Mouse (Mus musculus) lung, postnatal 25 days (tissue): ENCODE measurements around the gene Shpk.

Experiments
- DNase-seq: peaks from one replicate; pipeline ENCODE4 v3.0.0; 2022; ENCODE audit warnings: low spot score

Shpk gene

GRCm38 (mm10) chr11:73201021-73201420, 1.8 kb downstream of the Shpk start:
- no peak for DNase-seq

DNA sequence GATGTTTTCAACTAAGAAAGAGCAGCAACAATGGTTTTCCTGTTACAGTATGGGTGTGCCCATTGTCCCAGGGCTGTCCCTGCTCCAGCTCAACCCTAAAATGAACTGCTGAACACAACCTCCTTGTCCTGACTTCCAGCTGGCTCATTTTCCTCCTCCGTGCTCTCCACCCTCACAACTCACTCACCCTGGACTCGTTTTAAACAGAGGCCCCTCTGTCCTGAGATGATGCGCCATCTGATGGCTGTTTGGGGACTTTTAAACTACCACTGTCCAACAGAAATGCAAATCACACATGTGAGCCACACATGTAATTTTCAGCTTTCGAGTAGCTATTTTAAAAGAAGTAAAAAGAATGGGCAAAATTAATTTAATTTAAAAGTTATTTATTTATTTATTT, 2.3 kb downstream of the Shpk start:
- DNase-seq = no peak

- DNase-seq = no peak
Measured at GRCm38 (mm10) chr11:73203895-73204294, 4.6 kb downstream of the Shpk start.

DNA sequence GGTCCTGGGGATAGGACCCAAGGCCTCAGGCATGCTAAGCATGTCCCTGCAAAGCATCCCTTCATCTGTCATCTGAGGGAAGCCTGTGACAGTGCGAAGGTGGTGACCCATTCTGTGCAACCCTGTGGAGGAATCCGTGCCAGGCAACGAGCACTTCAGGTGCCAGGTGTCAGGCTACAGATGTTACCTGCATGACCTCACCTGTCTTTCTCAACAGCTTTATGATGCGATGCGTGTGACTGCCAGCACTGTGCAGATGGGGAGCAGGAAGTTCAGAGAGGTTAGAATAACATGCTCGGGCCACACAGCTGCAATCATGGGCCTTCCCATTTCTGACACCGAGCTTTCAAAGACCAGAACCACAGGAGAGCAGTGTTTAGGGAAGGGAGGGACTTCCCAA, 5.9 kb downstream of the Shpk start:
- no peak for DNase-seq

GRCm38 (mm10) chr11:73207621-73208020, 8.4 kb downstream of the Shpk start:
- no peak for DNase-seq

GRCm38 (mm10) chr11:73213956-73214355, 14.7 kb downstream of the Shpk start:
- DNase-seq = no peak

DNA sequence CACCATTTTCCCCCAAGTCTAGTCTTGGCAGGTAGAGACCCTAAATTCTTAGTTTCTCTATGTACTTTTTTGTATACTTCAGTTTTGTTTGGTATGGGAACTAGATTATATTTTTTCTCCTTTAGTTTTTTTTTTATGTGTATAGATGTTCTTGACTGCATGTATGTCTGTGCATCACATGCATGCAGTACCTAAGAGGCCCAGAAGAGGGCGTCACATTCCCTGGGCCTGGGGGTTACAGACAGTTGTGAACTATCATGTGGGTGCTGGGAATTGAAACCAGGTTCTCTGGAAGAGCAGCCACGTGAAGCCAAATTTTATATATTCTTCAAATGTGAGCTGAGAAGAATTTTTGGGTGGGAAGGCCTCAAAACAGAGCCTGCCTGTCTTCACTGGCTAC, 20.4 kb downstream of the Shpk start:
- DNase-seq = no peak

DNA sequence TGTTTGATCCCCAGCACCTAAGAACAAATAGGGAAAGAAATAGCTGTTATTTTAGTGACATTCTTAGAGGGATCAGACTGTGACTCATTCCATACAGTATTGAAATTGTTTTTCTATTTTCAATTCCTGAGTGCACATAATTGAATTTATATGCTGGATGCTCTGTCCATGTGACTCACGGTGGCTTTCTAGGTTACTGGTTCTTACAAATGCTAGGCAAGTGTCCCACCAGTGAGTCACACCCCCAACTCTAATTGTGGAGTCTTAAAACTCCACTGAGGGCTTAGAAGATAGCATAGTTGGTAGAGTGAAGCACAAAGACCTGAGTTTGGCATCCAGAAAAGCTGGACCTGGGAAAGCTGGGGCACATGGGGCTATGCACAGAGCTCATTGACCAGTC, 21.4 kb downstream of the Shpk start:
- DNase-seq = no peak

DNA sequence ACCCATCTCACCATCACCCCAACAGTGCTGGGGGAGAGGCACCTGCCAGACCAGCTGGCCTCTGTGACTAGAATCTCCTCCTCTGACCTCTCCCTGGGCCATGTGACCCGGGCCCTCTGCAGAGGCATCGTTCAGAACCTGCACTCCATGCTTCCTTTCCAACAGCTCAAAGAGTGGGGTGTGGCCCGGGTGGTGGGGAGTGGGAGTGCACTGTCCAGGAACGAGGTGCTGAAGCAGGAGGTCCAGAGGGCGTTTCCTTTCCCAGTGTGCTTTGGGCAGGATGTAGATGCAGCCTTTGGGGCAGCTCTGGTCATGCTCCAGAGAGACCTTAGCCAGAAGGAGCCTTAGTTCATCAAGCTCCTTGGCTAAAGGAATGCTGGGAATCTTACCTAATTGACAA, 23.6 kb downstream of the Shpk start:
- no peak for DNase-seq

GRCm38 (mm10) chr11:73223966-73224365, 24.7 kb downstream of the Shpk start:
- DNase-seq = peak; percentile 39

GRCm38 (mm10) chr11:73225856-73226255, 26.6 kb downstream of the Shpk start:
- no peak for DNase-seq

- no peak for DNase-seq
Measured at GRCm38 (mm10) chr11:73228881-73229280, 29.6 kb downstream of the Shpk start.

DNA sequence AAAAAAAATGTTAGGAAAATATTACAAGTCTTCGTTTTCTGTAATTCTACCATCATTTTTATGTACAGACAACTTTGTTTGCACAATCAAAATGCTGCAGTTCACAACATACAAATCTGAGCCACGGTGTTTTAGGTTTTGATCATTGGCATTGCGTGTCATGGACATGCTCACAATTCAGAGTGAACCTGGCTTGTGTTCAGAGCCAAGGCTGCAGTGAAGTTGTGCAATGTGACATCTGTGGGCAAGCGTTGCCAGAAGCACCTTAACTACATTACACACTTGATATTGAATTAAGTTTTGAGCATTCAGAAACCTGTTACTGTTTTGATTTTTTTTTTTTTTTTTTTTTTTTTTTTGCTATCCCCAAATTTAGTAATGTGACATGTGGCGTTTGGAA, 30.8 kb downstream of the Shpk start:
- DNase-seq = no peak

DNA sequence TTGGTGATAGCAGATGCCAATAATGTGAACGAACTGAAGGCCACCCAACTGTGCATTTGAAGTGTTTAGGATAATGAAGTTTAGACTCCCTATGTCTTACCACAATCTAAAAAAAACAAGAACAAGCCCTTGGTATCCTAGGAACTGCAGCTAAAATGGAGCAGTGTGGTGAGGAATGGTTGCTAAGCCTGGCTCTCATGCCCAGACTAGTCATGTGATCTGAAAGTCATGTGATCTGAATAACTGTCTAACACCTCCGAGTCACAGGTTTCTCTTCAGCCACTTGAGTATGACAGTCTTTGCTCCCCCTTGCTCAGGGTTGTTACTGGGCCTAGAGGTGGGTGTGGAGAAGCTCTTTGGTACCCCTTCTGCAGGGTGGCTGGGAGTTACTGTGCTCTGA, 33.3 kb downstream of the Shpk start:
- no peak for DNase-seq

DNA sequence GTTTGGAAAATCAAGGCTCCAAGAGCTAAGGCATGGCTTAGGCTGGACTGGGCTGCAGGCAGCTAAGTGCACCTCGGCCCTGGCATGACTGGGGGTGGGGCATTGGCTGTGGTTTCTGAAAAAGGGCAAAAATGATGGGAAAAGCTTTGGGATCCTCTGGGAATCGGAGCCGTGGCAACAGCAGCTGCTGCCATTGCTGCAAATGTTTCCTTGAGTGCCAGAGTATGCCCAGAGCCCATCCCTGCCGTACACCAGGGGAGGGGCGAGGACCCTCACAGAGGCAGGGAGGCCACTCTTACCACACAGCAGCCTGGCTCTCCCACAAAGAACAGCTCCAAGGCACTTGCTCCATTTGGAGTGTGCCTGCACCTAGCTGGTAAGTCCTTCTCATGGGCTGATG, 34.7 kb downstream of the Shpk start, which contains the start of gene Trpv1:
Gene Trpv1, plus strand, starts transcription at position 301 of the 400 bp plus-strand sequence.
- no peak for DNase-seq

GRCm38 (mm10) chr11:73235990-73236701, 36.9 kb downstream of the Shpk start:
- DNase-seq = peak; percentile 6

- DNase-seq = no peak
Measured at GRCm38 (mm10) chr11:73236731-73237130, 37.5 kb downstream of the Shpk start.

- DNase-seq = no peak
Measured at GRCm38 (mm10) chr11:73242199-73242598, 42.9 kb downstream of the Shpk start.

DNA sequence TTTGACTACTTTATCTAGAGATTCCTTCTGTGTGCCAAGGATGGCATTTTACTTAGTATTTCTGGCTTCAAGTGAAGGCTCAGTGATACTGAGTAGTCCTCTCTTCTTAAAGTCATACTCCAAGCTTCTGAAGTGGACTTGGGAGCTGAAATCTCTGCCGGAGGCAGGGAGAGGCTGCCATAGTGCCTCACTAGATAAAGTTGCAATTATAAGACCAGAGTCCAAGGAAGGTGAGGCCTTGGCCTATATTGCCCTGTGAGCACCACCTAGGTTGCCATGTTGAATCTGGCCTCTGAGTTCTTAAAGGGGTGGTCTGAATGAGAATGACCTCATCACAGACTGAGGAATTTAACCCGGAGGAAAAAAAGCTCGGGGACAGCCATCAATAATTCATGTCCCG, 43.5 kb downstream of the Shpk start:
- DNase-seq = no peak

- DNase-seq = no peak
Measured at GRCm38 (mm10) chr11:73257362-73257945, 58.2 kb downstream of the Shpk start.

DNA sequence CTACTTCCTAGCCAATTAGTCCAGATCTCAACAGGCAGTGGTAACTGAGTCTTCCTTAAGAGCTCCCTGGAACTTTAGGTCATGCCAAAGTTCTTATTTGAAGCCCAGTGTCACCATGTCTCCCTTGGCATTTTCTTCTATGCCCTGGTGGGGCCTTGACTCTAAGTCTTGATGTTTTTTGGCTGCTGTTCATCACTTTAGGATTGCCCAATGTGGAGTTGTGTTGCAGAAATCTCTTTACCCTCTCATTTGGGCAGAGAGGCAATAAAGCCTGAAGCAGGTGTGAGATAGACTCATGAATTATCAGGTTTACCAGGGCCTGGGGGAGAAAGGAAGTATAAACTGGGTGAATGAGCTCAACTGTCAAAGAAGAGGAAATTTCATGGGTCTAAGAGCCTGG, 59.4 kb downstream of the Shpk start:
- no peak for DNase-seq

GRCm38 (mm10) chr11:73260457-73260856, 61.2 kb downstream of the Shpk start:
- DNase-seq = no peak

GRCm38 (mm10) chr11:73261385-73261784, 62.1 kb downstream of the Shpk start:
- no peak for DNase-seq

DNA sequence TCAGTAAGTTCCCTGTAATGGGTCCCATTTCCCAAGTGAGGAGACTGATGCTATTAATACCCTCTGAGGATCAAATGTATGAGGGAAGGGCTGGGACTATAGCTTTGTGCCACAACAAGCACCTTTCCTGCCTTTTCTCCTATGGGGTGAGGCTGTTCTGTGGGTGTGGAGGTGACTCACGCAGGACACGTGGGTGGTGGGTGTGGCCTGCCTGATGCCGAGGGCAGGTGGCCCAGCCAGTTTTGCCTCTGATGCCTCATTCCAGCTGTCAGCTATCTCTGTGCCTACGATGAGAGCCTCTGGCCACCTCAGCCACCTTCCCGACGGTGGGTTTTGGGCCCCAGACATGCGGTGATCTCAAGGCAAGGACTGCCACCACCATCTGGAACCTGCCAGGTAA, 68.0 kb downstream of the Shpk start, which contains the start of gene Trpv3:
Gene Trpv3, plus strand, starts transcription at position 122 of the 400 bp plus-strand sequence.
- no peak for DNase-seq
